Mouse (Mus musculus): ENCODE data around the gene Nup133. TPM values are rescaled to one million over a fixed set of nuclear protein-coding genes. Genes with fewer than 3 reads are reported as not detected.

Nup133 gene
- polyA plus RNA-seq, 1 experiment, result 11.1 TPM

DNA sequence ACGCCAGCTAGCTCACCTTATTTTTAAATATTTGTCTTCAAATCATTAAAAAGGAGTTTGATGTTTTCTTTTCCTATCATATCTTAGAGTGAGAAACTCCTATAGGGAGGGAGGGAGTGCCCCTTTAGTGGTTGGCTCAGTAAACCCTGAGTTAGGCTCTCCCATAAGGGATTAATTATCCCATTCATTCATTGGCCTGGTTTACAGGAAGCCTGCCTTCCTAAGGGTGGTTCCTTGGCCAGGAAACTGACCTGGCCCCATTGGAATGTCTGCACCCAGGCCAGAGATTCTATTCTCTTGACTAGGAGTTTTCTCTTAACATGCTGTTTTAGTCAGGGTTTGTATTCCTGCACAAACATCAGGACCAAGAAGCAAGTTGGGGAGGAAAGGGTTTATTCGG lies 61.1 kb downstream of the Nup133 start:
- DNase-seq (ENCODE audit: low spot score), result no peak

DNA sequence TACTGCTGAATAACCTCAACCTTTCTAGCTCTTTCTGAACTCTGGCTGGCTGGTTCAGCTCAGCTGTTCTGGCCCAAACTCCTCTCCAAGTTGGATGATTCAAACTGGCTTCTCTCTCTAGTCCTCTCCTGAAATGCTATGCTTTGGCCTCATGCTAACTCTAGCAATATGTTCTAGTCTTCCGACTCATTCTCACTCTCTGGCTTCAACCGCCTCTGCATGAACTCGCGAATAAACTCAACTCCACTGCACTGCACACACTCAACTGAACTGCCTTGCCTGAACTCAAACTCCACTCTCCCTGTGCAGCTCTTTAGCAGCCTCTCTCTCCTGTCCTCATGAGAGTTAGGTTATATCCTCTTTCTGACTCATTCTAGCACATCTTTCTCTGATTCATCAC lies 61.9 kb downstream of the Nup133 start:
- DNase-seq (ENCODE audit: low spot score), result no peak

GRCm38 (mm10) chr8:123884721-123885565 lies 64.1 kb downstream of the Nup133 start:
- DNase-seq (ENCODE audit: low spot score), result no peak

DNA sequence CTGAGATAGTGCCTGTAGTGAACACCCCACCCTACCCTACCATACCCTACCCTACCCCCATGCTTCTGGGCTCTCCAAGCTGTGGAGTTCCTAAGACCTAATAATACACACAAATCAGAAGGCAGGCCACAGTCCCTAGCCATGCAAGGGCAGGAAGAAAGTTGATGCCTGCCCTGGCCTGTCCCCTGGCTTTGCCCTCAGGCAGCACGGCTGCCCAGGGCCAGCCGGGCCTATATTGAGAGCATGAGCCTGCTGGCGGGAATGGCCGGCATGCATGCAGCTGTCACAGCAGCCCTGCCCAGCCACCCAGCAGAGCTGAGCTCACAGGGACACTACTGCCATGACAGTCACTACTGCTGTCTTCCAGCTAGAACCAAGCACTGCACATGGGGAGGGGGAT lies 66.0 kb downstream of the Nup133 start:
- no peak for DNase-seq (ENCODE audit: low spot score)

- no peak for DNase-seq (ENCODE audit: low spot score)
Measured at GRCm38 (mm10) chr8:123882412-123882811, 66.7 kb downstream of the Nup133 start.

DNA sequence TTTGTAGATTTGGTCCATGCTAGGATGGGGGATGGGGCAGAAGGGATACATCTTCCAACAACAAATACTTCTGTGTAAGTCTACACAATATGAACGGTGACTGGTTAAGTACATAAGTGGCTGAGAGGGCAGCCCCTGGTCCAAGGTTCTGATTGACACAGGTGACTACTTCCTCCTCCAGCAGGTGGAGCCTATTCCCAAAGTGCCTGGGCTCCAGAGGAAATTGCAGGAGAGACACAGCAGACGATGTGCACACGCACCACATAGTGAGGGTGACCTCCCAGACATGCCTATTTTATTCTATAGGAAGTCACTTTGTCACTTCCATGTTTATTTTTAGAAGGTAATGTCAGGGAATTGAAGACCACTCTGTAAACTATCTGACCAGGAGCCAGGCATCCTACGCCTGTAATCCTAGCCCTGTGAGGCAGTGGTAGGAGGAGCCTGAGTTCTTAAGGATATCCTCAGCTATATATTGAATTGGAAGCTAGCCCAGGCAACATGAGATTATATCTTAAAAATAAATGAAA lies 68.2 kb downstream of the Nup133 start:
- no peak for DNase-seq (ENCODE audit: low spot score)

- no peak for DNase-seq (ENCODE audit: low spot score)
Measured at GRCm38 (mm10) chr8:123880271-123880670, 68.8 kb downstream of the Nup133 start.

DNA sequence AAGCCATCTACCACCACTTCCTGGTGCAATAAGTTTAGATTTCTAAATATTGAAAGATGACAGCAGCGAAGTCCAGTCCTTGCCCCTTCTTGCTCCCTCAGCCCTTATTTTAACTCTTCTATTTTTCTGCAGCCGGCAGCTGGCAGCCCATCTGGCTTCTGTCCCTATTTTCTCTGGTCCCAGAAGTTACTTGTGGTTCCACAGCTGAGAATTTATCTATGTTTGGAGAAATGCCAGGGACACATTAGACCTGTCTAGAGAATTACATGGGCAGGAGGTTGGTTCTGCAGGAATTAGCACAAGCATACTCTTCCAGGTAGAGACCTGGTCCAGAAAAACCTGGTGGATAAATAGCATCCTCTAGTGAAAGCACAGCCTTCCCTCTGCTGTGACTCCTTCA lies 71.2 kb downstream of the Nup133 start:
- DNase-seq (ENCODE audit: low spot score), result no peak

- DNase-seq (ENCODE audit: low spot score), result no peak
Measured at GRCm38 (mm10) chr8:123874324-123874723, 74.7 kb downstream of the Nup133 start.

- no peak for DNase-seq (ENCODE audit: low spot score)
Measured at GRCm38 (mm10) chr8:123873364-123873763, 75.7 kb downstream of the Nup133 start.

DNA sequence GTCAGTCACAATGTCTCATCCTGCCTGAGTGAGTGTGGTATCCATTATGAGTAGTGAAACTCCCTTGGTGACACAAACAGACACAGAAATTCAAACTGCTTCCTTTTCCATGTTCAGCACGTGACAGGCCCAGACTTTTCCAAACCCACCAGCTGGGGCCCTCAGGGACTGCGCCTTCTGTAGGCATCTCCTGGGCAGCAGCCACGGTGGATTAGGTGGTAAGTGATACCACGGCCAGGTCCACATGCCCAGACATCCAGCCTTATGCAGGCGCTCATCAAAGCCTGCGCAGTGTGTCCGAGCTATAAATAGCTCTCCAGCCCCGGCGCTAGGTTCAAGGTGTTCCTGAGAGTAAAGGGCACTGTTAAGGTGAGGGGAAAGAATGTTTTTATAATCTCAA lies 77.0 kb downstream of the Nup133 start:
- no peak for DNase-seq (ENCODE audit: low spot score)

- DNase-seq (ENCODE audit: low spot score), result no peak
Measured at GRCm38 (mm10) chr8:123866971-123867370, 82.1 kb downstream of the Nup133 start.

GRCm38 (mm10) chr8:123865786-123866185 lies 83.3 kb downstream of the Nup133 start:
- DNase-seq (ENCODE audit: low spot score), result no peak

- no peak for DNase-seq (ENCODE audit: low spot score)
Measured at GRCm38 (mm10) chr8:123860386-123860785, 88.7 kb downstream of the Nup133 start.

- DNase-seq (ENCODE audit: low spot score), result peak; percentile 41
Measured at GRCm38 (mm10) chr8:123859648-123860259, 89.3 kb downstream of the Nup133 start, which contains the start of gene Ccsap. TSS of gene Ccsap (minus strand) at chr8:123860209.

DNA sequence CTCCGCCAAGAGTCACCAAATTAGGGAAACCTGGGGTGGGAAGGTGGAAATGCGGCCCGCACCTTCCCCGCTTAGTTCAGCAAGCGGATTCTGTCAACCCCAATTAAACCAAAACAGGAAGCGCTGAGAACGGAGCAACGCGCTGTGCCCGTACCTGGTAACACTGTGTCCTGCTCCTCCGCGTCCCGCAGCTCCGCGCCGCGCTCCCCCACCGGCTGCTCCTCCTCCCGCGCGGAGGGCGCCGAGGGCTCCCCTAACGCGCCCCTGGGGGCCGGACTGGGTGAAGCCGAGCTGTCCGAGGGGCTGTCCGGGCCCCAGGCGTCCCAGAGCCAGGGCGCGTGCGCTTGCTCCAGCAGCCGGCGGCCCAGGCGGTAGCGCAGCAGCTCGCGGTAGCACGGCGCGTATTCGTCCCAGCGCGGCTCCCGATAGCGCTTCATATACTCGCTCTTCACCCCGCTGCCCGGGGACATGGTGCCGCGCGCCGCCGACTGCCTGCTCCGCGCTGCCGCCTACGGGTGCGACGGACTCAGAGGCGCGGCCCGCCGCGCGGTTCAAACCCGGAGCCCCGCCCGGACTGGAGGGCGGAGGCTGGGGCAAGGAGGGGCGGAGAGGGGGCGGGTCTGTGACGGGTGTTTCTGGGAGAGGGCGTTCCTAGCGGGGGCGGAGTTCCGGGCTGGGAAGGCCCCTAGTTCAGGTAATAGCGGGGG lies 90.0 kb downstream of the Nup133 start:
- DNase-seq (ENCODE audit: low spot score), result peak; percentile 78

DNA sequence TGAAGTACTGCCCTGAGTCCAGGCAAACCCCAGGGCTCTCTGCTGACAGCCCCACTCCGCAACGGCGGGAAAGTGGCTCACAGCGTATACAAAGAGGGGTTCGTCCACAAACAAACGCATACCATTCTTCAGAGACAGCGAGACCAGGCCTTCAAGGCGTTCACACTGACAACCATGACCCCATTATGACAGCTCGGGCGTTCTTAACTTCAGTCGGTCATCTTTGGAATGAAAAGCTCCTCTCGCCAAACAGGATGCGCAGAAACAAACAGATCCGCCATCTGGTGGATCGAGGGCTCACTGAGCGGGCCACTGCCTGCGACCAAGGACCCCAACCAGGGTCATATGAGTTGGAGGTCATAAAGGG lies 90.5 kb downstream of the Nup133 start:
- no peak for DNase-seq (ENCODE audit: low spot score)

DNA sequence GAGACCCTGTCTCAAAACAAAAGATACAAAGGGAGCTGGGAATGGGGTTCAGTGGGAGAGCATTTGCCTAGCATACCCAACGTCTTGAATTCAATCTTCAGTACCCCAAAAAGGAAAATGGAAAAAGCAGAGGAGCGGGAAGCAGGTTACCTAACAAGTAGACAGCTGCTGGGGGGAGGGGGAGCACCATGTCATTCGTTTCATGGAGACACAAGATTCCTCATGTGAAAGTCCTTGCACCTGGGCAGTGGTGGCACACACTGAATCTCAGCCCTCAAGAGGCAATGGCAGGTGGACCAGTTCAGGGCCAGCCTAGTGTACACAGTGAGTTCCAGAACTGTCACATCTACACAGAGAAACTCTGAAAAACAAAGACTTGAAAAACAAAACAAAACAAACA lies 91.7 kb downstream of the Nup133 start:
- DNase-seq (ENCODE audit: low spot score), result no peak

DNA sequence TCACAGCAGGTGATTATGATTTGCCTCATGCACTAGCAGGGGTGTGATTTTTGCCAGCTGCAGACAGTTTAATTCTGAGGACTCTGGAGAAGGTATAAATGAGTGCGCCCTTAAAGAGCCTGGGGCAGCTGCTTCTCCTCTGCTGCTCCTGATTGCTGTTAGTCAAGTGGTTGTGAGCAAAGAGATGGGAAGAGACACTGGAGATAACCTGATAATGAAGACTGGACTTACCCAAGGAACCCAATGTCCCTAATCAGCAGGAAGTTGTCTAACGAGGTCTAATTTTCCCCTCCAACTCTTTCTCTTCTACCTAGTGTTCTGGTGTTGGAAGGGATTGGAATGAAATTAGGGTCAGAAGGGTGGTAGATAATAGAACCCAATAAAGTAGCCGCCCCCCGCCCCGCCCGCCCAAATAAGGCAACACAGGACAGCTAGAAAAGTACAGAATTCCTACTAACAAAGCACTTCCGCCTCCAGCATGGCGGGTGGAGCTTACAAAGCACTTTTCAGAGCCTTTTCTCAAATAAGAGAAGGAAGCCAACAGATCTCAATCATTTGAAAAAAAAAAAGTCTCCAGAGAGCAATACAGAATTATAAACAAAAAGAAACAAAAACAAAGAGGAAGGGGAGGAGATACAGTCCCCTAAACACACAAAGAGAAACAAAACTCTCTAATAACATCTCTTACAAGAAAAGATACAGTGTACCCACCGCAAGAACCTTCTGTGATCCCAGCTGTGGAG lies 94.2 kb downstream of the Nup133 start:
- no peak for DNase-seq (ENCODE audit: low spot score)

GRCm38 (mm10) chr8:123854252-123854651 lies 94.8 kb downstream of the Nup133 start:
- no peak for DNase-seq (ENCODE audit: low spot score)

GRCm38 (mm10) chr8:123851590-123851989 lies 97.5 kb downstream of the Nup133 start:
- no peak for DNase-seq (ENCODE audit: low spot score)

GRCm38 (mm10) chr8:123849352-123849751 lies 99.7 kb downstream of the Nup133 start:
- no peak for DNase-seq (ENCODE audit: low spot score)
